Mouse (Mus musculus) left cerebral cortex, adult 11 months (tissue): ENCODE results near the gene G6pc3.

ENCODE experiments used
- DNase-seq: peaks from one replicate; pipeline ENCODE4 v3.0.0; 2022; ENCODE audit warnings: low spot score

Gene G6pc3

DNA sequence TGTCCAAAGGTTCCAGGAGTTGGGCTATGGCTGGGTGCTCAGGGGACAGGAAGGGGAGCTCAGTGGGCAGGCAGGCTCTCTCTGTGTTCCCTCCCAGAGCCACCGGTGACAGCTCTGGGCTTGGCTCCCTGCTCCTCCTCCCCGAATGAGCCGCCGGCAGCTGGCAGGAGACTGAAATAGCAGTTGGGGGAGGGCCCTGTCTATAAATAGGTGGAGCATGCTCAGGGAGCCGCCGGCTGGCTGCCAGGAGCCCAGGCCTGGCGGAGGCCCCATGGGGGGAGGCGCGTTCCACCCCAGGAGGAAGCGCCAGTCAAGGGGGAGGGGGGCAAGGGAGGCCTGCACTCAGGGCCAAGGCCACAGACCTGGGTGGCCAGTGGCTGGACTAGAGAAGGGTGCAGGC is 29.4 kb downstream of the G6pc3 start:
- DNase-seq, result peak; percentile 96

DNA sequence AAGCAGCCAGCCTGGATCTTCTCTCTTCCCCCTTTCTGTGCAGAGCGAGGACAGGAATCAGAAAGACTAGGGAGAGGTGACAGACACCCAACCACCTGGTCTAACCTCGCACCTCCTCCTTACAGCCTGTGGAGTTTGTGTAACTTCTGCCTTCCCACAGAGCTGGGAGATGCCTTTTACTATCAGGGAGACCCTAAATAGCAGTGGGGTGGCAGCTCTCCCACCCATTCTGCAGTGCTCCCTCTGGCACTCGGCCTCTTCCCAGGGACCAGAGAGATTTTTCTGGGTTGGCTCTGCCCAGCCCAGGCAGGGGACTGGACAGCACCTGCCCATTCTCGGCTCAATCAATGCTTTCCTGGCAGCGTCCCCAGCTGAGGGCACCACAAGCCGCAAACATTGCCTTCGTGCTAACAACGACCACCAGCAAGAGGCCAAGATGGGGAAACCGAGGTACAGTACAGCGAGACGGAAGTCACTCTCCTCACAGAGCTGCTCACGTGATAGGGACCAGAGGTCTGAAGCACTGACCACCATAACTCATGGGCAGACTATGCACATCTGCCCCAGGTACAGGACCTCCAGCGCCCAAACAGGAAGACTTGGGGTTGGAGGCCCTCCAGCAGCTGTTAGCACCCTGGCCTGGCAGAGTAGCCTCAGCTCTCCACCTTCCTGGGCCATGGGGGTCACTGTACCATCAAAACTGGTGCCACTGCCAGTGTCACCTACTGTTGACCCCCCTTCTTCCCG is 30.0 kb downstream of the G6pc3 start:
- no peak for DNase-seq

DNA sequence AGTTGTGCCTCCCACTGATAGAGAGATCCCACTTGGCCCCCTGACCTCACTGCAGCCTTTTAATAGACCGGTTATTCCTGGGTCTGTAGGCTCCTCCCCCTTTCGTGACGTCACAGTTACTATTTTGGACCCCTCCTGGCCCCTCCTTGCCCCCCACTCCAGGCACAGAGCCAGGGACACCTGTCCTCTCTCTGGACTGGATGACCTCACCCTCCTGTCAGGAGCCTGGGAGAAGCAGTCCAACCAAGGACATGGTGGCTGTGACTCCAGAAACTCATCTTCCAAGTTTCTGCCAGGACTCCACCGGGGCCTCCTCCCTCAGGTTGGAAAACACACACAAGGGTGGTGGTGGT is 30.6 kb downstream of the G6pc3 start:
- no peak for DNase-seq

DNA sequence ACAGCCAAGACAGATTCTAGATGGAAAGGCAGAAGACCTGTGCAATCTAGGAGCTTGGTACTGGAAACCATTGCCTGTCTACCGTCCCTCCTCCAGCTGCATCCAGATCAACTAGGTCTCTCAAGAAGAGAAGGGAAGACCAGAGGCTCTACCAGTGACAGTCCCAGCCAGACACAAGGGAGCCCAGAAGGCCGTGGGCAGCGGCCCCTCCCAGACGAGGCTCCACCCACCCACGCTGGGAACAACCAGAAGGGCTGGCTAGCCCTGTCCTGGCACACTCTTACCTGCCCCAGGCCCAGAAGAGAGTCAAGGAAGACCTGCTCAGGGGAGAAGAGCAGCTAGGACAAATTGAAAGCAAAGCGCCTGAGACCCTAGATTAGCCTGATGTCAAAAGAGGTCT is 31.0 kb downstream of the G6pc3 start:
- no peak for DNase-seq

DNA sequence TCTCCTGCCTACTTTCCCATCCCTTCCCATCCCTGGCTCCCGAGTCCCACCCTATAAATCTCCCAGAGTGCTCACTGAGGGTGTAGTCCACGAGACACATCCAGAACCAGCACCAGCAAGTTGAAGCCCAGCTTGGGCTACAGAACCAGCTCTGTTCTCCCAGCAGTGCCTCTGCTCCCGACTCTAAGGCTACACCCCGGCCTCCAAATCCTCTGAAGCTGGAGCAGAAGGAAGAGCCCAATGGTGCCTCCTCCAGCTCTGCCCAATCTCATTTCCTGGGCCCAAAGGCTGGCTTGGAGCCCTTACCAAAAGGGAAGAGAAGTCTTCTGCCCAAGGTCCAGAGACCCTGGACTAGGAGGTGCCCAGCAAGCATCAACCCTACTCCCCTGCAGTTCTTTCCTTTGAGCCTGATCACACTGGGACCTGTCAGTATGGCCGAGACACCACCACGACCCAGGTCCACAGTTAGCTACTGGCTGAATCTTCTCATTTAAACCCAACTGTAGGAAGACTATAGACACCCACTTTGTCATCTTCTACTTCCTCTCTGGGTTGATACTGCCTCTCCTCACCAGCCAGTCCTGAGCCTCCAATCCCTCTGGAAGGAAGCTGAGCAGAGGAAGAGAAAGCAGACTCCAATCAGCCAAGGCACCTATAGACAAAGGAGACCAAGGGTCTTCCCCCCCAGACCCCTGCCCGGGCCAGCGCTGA is 32.0 kb downstream of the G6pc3 start:
- no peak for DNase-seq

DNA sequence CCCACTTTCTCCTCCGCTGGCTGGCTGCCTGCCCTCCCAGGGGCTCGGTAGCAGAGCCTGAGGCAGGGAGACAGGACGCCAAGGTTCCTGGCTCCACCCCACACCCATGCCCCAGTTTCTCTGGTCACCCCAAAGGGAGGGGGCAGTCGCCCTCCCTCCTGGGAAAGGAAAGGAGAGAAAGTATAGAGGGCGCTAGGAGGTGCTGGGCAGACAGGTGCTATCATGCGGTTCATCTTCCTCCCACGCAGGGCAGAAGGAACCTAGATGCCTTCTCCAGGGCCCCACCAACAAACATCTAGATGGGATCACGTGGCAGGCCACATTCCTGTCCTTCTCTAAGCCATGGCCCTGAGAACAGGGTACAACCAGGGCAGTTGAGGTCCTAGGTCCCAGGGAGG is 32.5 kb downstream of the G6pc3 start:
- DNase-seq, result no peak

DNA sequence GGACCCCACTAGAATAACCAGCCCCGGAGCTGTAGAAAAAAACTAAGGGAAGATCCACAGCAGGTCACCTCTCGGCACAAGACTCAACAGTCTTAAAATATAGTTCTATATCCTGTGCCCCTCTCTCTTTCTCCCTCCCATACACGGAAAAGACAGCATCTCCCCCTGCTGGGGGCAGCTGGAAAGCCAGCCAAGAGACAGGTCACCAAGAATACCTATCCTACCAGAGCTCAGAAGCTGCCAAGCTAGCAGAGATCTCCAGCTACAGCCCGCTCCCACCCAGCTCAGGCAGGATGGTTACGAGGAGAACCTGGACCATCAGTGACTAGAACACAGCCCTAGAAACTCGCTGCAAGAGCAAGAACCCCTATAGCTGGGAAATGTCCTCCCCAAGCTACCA is 33.7 kb downstream of the G6pc3 start:
- DNase-seq, result no peak

DNA sequence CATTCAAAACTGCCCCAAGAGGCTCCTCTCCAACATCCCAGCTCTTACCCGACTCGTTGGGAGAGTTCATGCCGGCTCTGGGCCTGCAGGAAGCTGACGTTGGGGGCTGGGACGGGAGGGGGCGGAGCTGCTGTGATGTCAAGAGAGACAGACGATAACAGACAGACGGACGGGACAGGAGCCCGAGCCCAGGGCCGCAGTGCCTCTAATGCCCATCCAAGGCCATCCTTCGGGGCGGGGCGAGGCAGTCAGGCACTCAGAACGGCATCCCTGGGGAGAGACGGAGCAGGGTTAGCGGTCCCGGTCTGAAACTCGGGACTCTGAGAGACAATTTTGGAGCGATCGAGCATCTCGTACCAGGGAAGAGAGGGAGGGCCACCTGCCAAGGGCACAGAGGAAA is 35.3 kb downstream of the G6pc3 start:
- no peak for DNase-seq

DNA sequence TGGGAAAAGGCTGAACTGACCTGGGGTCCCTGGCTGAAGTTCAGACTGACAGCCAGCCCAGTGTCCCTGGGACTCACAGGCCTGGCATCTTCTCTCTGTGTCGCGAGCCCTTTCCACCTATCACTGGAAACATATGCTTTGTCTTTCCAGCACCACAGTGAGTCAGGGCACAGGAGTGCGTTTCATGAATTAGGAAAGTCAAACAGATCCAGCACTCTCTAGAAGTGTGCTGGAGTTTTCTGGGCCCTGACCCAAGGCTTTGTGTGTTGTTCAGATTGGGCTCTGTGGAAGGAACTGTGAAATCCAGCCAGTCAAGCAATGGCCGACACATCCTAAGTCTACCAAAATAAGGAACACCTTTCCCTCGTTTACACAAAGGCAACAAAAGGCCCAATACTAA is 35.8 kb downstream of the G6pc3 start:
- no peak for DNase-seq

DNA sequence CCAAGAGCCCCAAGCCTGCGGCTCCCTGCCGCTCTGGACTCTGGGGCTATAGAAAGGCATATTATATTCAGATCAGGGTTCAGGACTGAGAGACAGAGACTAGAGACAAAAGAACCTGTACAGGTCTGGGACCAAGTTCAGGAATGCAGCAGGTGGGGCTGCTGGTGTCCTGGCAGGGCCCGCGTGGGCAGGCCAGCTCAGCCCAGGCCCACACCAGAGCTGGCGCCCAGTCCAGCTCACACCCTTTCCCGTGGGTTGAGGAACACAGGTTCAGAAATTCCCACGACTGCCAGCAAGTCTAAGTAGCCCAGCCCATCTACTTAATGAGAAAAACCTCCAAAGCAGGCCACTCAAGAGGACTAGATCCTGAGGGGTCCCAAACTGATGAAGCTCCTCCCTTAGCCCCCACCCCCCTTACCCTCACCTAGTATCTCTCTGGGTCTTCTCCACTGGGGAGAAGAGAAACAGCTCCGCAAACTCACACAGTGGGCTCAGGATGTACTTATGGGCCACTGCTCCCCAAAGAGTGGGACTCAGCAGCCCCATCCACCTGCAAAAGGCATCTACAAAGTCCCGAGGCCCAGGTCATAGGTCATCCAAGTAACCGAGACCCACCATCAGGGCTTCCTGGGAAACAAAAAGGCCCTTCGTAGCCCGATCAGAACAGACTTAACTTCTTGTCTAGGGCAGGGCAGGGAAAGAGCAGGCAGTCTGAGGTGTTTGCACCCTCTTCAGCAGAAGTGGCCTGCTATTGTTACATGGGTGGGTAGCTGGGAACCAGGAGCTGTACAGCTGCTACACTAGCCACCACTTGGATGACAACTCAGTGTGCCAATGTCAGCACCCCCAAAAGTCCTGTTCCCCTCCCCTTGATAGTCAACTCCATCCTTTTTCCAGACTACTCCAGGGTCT is 36.9 kb downstream of the G6pc3 start:
- no peak for DNase-seq

DNA sequence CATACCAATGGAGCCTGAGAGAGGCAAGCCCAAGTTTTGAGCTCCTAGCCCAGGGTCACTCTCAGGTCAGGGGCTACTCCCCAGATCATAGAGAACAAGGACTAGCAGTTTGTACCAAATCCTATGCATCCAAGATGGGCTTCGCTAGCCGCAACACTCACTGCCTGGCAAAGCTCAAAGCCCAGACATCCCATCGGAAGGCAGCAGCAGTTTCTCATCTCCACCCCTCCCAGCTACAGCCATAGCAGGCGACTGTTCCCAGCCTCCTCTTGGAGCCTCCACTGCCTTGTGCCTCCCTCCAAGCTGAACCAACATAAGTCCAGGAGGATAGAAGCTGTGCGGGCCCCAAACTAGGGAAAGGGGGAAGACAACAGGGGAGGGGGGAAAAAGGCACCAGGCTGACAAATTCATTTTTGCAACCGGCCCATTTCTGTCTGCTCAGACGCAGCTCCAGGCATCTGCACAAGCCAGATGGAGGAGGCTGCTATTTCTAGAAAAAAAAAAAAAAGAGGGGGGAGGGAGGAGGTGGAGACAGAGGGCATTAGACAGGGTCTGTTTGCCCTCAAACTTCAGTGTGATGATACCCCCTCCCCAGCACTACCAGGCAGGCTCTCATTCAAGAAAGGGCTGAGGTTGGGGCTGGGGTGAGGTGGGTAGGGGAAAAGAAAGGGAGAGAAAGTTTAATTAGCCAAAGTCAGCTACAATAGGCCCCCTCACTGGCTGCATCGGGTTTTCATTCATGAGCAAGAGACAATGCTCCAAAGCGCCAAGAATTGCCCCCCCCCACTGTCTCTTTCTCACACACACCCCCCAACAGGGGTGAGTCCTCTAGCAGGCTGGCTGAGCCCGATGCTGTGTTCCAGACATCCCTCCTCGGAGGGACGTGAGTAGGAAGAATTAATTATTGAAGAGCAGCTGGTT is 38.1 kb downstream of the G6pc3 start:
- DNase-seq, result no peak

DNA sequence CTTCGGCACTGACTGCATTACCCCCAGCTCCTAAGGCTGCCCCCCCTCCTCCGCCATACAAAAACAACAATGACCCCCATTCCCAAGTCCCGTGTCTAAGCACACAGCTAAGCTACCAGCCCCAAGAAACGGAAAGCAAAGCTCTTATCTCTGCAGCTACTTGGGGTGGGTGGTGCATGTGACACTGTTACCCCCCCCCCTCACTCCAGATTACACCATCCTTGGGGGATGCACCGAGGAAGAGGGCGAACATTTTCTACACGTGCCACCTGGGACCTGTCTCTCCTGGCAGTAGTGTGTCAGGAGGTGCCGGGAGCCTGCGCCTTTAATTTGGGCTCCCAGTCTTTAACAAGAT is 38.7 kb downstream of the G6pc3 start:
- no peak for DNase-seq

DNA sequence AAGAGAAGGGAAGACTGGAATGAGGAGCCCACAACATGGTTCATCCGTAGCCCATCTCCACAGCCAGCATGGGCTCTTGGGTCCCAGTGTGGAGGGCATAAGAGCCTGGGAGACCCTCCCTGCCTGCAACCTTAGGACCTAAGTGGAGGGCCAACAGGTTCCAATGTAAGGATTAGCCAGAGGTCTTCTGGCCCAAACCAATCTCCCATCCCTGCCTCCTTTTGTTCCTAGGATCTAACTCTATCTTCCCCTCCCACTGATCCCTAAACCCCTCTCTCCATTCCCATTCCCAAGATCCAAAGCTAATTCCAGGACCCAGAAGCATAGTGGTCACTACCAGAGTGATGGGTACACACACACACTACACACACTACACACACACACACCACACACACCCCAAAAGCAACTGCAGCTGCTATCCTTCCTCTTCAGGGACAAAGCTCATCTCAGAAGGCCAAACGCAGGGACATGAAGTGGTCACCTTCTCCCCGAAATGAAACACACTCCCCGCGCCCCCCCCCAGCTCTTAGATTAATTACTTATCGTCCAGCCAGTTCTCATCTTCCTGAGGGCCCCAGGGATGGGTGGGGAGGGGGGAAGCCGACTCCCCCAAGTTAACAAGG is 39.3 kb downstream of the G6pc3 start:
- no peak for DNase-seq

DNA sequence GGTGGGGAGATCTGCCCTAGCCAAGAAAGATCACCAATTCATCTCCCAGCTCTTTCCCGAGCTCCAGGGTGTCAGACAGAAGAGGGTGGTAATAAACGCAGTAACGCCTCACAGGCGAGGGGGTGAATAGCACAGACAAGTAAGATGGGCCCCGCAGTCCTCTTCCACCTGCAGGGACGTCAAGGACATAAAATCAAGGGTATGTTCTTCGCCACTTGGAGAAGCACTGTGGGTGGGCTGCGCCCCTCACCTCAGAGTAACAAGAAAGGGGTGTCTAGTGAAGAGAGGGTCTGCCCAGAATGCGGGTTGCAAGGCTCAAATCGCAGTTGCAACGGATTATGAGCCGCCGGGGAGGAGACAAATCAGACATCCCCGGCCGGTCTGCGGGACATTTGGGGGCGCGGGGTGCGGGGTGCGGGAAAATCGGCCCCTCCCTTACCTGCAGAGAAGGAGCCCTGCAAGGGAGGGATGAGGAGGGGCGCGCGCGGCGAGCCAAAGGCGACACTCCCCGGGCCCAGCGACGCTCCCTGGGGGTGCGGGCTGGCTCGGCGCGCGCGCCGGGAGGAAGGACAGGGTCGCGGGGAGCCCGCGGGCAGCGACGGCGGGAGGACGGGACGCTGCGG is 40.0 kb downstream of the G6pc3 start:
- no peak for DNase-seq

DNA sequence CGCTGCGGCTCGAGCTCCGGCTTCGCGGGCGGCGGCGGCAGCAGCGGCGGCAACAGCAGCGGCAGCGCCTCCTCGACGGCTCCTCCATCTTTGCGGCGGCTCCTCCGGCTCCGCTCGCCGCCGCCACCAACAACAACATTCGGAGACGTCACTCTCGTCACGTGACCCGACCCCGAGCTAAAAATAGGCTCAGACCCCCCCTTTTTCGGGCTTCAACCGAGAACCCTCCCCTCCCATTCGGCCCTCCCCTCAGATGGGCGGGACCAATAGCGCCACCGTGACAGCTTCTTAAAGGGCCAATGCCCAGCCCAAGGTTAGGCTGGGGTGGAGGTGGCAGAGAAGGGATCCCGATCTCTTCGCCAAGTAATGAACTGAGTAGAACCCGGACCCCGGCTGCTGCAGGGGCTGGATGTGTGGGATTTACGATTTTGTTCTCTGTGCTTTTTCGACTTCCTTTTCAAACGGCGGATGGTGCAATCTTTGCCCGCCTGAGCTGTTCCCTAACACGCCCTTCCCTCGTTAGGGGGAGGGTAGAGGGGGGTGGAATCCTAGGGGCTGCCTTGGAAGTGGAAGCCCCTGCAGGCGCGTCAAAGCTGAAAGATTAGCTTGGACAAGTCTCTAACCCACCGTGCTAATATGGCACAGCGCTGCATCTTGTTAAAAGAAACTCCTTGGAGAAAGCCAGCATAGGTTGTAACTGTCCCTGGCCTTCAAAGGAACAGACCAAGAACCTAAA is 40.8 kb downstream of the G6pc3 start, which contains the start of gene Hdac5:
Gene Hdac5, minus strand, starts transcription at position 161 of the 736 bp plus-strand sequence.
- peak; percentile 96 for DNase-seq

DNA sequence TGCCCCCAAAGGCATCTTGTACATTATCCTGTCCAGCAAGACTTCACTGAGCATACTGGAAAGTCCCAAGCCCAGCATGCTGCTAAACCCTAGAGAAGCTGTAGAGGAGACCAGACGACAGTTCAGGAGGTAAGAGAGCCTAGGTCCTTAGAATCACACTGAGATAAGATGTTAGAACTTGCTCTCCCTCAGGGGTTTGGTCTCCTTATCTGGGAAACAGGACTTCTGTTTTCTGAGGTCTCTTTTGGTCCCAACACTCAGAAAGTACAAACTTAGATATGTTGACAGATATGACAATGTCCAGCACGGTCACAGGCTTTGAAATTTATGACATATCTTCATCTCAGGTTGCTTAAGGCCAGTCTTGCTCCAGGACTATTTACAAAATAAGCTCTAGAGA is 46.6 kb downstream of the G6pc3 start:
- DNase-seq, result no peak

DNA sequence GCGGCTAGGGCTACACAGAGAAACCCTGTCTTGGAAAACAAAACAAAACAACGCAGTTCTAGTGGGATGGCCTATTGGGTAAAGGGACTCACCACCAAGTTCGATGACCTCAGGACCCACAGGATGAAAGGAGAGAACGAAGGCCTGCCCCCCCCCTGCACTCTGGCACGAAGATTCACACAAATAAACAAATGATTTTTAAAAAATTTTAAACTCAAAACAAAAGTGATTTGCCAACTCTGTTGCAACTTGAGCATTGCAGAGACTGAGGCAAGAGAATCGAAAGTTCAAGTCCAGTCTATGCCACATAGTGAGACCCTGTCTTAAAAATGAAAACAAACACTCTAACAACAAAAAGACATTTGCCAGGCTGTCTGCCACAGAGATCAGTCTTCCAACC is 51.2 kb downstream of the G6pc3 start:
- DNase-seq, result no peak

DNA sequence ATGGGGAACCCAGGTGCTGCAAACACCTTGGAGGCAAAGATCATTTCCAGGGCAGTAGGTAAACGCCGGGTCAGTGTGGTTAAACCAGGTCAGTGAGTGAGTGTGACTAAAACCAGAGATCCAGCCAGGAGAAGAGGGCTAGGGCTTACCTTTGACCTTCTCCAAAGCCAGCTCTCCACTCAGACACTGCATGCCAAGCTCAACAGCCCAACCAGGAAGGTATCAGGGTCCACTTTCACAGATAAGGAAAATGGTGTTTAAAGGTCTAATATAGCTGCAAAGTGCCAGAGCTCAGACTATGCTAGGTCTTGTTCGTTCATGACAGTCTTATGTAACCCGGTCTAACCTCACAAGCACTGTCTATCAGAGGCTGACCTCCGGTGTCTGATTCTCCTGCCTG is 51.8 kb downstream of the G6pc3 start:
- no peak for DNase-seq

DNA sequence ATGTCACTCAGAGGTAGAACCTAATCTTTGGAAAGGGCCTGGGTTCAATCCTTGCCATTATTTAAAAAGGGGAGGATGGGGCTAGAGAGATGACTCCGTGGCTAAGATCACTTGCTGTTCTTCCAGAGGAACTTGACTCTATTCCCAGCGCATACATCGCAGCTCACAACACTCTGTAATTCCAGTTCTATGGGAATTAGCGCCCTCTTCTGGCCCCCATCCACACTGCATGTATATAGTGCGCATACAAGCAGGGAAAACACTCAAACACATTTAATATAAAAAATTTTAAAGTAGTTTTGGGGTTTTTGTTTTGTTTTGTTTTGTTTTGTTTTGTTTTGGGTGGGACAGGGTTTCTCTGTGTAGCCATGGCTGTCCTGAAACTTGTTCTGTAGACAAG is 52.5 kb downstream of the G6pc3 start:
- no peak for DNase-seq
